Mouse (Mus musculus): Measurements from ENCODE around the gene Dmrt1. TPM values are rescaled to one million over a fixed set of nuclear protein-coding genes. Genes with fewer than 3 reads are reported as not detected.

Dmrt1 gene
- total and polyA plus RNA-seq, 3 experiments: 0.30 to 0.50 TPM; not detected in 1

DNA sequence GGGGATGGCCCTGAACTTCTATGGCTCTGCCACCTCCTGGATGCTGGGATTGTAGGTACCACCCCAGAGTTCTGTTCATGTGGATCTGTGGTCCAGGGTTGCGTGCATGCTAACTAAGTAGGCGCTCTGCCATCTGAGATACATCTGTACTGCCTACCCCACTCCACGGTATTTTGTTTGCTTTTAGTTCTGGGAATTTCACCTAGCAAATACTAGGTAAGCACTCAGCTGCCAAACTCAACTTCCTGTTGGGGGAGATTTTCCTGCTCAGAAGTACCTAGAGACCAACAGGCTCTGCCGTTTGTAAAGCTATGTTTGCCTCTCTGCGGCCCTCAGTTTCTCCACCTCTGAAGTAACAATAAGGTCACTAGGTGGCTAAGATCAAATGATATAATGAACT lies 129.7 kb downstream of the Dmrt1 start:
- Histone ChIP-seq H3K9me3 (replicated peaks; ENCODE audit: low read length) (no peaks in the 10 kb centered on the region), H3K79me2 (replicated peaks; ENCODE audit: control insufficient read depth, extremely low read depth, insufficient read depth, poor library complexity, severe bottlenecking) (no peaks in the 10 kb centered on the region), H3K36me3 (replicated peaks in 1 of 2; ENCODE audit: control insufficient read depth in 1 of 2, insufficient read depth in 1 of 2, low read length in 1 of 2) (no peaks in the 10 kb centered on the region), H3K27me3 (replicated peaks) (no peaks in the 10 kb centered on the region), H3K4me2 (ENCODE audit: insufficient read depth, low read depth, poor library complexity, severe bottlenecking) (no peak overlapping the region), H3K4me1 (ENCODE audit: control insufficient read depth in 1 of 2, insufficient read depth in 2 of 2) (peaks cover 0 to 10% of the 10 kb centered on the region in 2 experiments; a peak in 2 of 4 replicates), H3K27ac (ENCODE audit: insufficient read depth, low read depth) (no peak overlapping the region), H3K9ac (ENCODE audit: insufficient read depth, low read depth) (no peak overlapping the region), H3K4me3 (replicated peaks in 1 of 3; ENCODE audit: low read depth in 2 of 3, low read length in 2 of 3, poor library complexity in 1 of 3) (no peak overlapping the region)
- in situ Hi-C loops (cut with MboI; ENCODE audit: low pct_ligation_motif_present, low pct_unique_long_range_greater_than_20kb, low sequenced_read_pairs): loop anchor here (5.0 to 25.0 kb wide), 3 partner anchors 88 to 298 kb away; no protein-coding TSS in a partner anchor
- no peak for DNase-seq (ENCODE audit: extremely low read depth)
- TF ChIP-seq MAZ (IDR thresholded peaks at IDR 0.05; ENCODE audit: low read depth, low read length): no peak
- no peak for TF ChIP-seq MAFK (IDR thresholded peaks at IDR 0.05; ENCODE audit: insufficient replicate concordance, low read length)
- dilution Hi-C loops (cut with MboI; ENCODE audit: extremely low pct_ligation_motif_present, extremely low pct_unique_long_range_greater_than_20kb, low sequenced_read_pairs): no loop called here

DNA sequence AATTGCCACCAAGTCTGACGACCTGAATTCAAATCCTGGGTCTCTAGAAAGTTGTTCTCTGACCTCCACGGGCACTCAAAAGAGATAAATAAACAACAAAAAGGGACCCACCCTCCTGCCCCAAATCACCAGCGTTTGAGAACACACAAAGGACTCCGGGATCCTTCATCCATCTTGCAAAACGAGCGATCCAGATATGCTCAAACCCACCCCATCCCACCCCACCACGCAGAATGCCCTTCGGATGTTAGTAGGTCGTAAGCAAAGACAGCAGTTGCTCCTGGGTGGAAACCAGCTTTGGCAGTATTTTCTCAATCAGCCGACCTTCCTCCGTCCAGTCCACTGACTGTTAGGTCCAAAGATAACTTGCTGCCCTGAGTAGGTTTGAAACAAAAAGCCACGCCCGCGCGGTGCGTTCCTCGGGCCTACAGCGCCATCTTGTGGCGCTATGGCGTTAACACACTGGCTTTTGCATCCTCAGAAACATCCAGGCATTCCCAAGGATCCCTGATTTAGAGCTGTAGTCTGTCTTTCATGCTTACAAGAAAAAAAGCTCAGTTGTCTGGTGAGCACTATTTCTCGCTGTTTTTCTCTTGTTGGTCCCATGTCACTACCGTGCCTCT lies 130.3 kb downstream of the Dmrt1 start:
- dilution Hi-C loops (cut with MboI; ENCODE audit: extremely low pct_ligation_motif_present, extremely low pct_unique_long_range_greater_than_20kb, low sequenced_read_pairs): no loop called here
- no peaks in the 10 kb centered on the region for H3K79me2 ChIP-seq (replicated peaks; ENCODE audit: control insufficient read depth, extremely low read depth, insufficient read depth, poor library complexity, severe bottlenecking)
- DNase-seq (ENCODE audit: extremely low read depth): peak; percentile 38

GRCm38 (mm10) chr19:25638766-25639361 lies 133.4 kb downstream of the Dmrt1 start:
- dilution Hi-C loops (cut with MboI; ENCODE audit: extremely low pct_ligation_motif_present, extremely low pct_unique_long_range_greater_than_20kb, low sequenced_read_pairs) (no loop called here), in situ Hi-C loops (cut with MboI; ENCODE audit: low pct_ligation_motif_present, low pct_unique_long_range_greater_than_20kb, low sequenced_read_pairs) (loop anchor here (5.0 to 25.0 kb wide), 3 partner anchors 92 to 302 kb away; no protein-coding TSS in a partner anchor)
- H3K4me3 ChIP-seq (replicated peaks in 1 of 3; ENCODE audit: low read depth in 2 of 3, low read length in 2 of 3, poor library complexity in 1 of 3): no peak overlapping the region
- no peak overlapping the region for H3K9ac ChIP-seq (ENCODE audit: insufficient read depth, low read depth)
- peak; percentile 85 for TF ChIP-seq BHLHE40 (IDR thresholded peaks at IDR 0.05; ENCODE audit: low read depth, low read length)
- TF ChIP-seq JUND (conservative IDR thresholded peaks at IDR 0.05; ENCODE audit: low read depth, low read length): peak; percentile 78
- TF ChIP-seq JUN (IDR thresholded peaks at IDR 0.05; ENCODE audit: insufficient read depth, low read depth, low read length): peak; percentile 67
- no peak for TF ChIP-seq NRF1 (IDR thresholded peaks at IDR 0.05; ENCODE audit: low read depth, low read length)
- TF ChIP-seq EP300 (IDR thresholded peaks at IDR 0.05; ENCODE audit: low read length): peak; percentile 44; the same call in 1 of the 2 replicates
- peak; percentile 68 for TF ChIP-seq ETS1 (conservative IDR thresholded peaks at IDR 0.05; ENCODE audit: low read depth, low read length)
- no peak for TF ChIP-seq ZC3H11A (IDR thresholded peaks at IDR 0.05; ENCODE audit: low read depth, low read length)
- peak; percentile 75 for TF ChIP-seq IRF4 (IDR thresholded peaks at IDR 0.05; ENCODE audit: low read depth, low read length)
- 0 out of 2 replicates have a peak, but pooled peaks have one; percentile 17 for TF ChIP-seq MYC (IDR thresholded peaks at IDR 0.05; ENCODE audit: low read depth, low read length)
- no peaks in the 10 kb centered on the region for H3K36me3 ChIP-seq (replicated peaks in 1 of 2; ENCODE audit: control insufficient read depth in 1 of 2, insufficient read depth in 1 of 2, low read length in 1 of 2)
- no peaks in the 10 kb centered on the region for H3K9me3 ChIP-seq (replicated peaks; ENCODE audit: low read length)
- no peak overlapping the region for H3K27ac ChIP-seq (ENCODE audit: insufficient read depth, low read depth)
- DNase-seq (ENCODE audit: extremely low read depth): peak; percentile 50
- H3K27me3 ChIP-seq (replicated peaks): no peaks in the 10 kb centered on the region
- peaks cover 4 to 25% of the 10 kb centered on the region in 2 experiments for H3K4me1 ChIP-seq (ENCODE audit: control insufficient read depth in 1 of 2, insufficient read depth in 2 of 2)
- H3K4me2 ChIP-seq (ENCODE audit: insufficient read depth, low read depth, poor library complexity, severe bottlenecking): no peak overlapping the region
- no peaks in the 10 kb centered on the region for H3K79me2 ChIP-seq (replicated peaks; ENCODE audit: control insufficient read depth, extremely low read depth, insufficient read depth, poor library complexity, severe bottlenecking)

More for the DNA sequence above, 130.3 kb downstream of the Dmrt1 start:
- Histone ChIP-seq H3K9me3 (replicated peaks; ENCODE audit: low read length) (no peaks in the 10 kb centered on the region), H3K27me3 (replicated peaks) (no peaks in the 10 kb centered on the region), H3K4me1 (ENCODE audit: control insufficient read depth in 1 of 2, insufficient read depth in 2 of 2) (peaks cover 0 to 15% of the 10 kb centered on the region in 2 experiments; a peak in 2 of 4 replicates), H3K27ac (ENCODE audit: insufficient read depth, low read depth) (no peak overlapping the region), H3K36me3 (replicated peaks in 1 of 2; ENCODE audit: control insufficient read depth in 1 of 2, insufficient read depth in 1 of 2, low read length in 1 of 2) (no peaks in the 10 kb centered on the region), H3K4me3 (replicated peaks in 1 of 3; ENCODE audit: low read depth in 2 of 3, low read length in 2 of 3, poor library complexity in 1 of 3) (no peak overlapping the region), H3K9ac (ENCODE audit: insufficient read depth, low read depth) (no peak overlapping the region), H3K4me2 (ENCODE audit: insufficient read depth, low read depth, poor library complexity, severe bottlenecking) (0 out of 2 replicates have a peak overlapping the region, but pooled peaks have one; percentile 22)
- TF ChIP-seq MAX (IDR thresholded peaks at IDR 0.05; ENCODE audit: low read length) (no peak), ZMIZ1 (IDR thresholded peaks at IDR 0.05; ENCODE audit: low read depth, low read length) (no peak), ETS1 (conservative IDR thresholded peaks at IDR 0.05; ENCODE audit: low read depth, low read length) (no peak), RAD21 (IDR thresholded peaks at IDR 0.05; ENCODE audit: low read depth, low read length) (peak; percentile 93), UBTF (IDR thresholded peaks at IDR 0.05; ENCODE audit: low read depth, low read length) (no peak), USF2 (conservative IDR thresholded peaks at IDR 0.05; ENCODE audit: low read depth, low read length) (no peak), NELFE (IDR thresholded peaks at IDR 0.05; ENCODE audit: low read depth, low read length) (peak; percentile 35; the same call in 1 of the 2 replicates), SIN3A (IDR thresholded peaks at IDR 0.05; ENCODE audit: low read length) (no peak), ELF1 (IDR thresholded peaks at IDR 0.05; ENCODE audit: low read depth, low read length) (peak; percentile 26; the same call in 1 of the 2 replicates), JUN (IDR thresholded peaks at IDR 0.05; ENCODE audit: insufficient read depth, low read depth, low read length) (no peak), ZC3H11A (IDR thresholded peaks at IDR 0.05; ENCODE audit: low read depth, low read length) (no peak), POLR2AphosphoS2 (IDR thresholded peaks at IDR 0.05; ENCODE audit: low read depth, low read length) (no peak), IRF4 (IDR thresholded peaks at IDR 0.05; ENCODE audit: low read depth, low read length) (no peak; the same call in 1 of the 2 replicates), MYC (IDR thresholded peaks at IDR 0.05; ENCODE audit: low read depth, low read length) (no peak), KAT2A (IDR thresholded peaks at IDR 0.05; ENCODE audit: insufficient replicate concordance, low read length) (no peak), USF1 (IDR thresholded peaks at IDR 0.05; ENCODE audit: low read depth, low read length) (no peak), NRF1 (IDR thresholded peaks at IDR 0.05; ENCODE audit: low read depth, low read length) (no peak), CTCF (conservative IDR thresholded peaks at IDR 0.05 in 1 of 2, IDR thresholded peaks at IDR 0.05 in 1 of 2; ENCODE audit: low read depth in 2 of 2, low read length in 2 of 2) (peak; percentile 85 to 92), MAZ (IDR thresholded peaks at IDR 0.05; ENCODE audit: low read depth, low read length) (no peak), SMC3 (IDR thresholded peaks at IDR 0.05; ENCODE audit: low read depth, low read length) (peak; percentile 71), CHD2 (IDR thresholded peaks at IDR 0.05; ENCODE audit: low read length) (no peak)
- in situ Hi-C loops (cut with MboI; ENCODE audit: low pct_ligation_motif_present, low pct_unique_long_range_greater_than_20kb, low sequenced_read_pairs): loop anchor here (5.0 to 25.0 kb wide), 3 partner anchors 88 to 298 kb away; no protein-coding TSS in a partner anchor
